Mouse (Mus musculus) left cerebral cortex, postnatal 4 days (tissue): ENCODE results near the gene Amn. TPM values are rescaled to one million over a fixed set of nuclear protein-coding genes. Genes with fewer than 3 reads are reported as not detected.

Experiments used
- DNase-seq: peaks from one replicate; pipeline ENCODE4 v3.0.0-alpha.2; 2022
- intact Hi-C: fragments of 180-260 bp; cut with DNase I; formaldehyde crosslinking; loops from one replicate; pipeline ENCODE4 v1.15.1; 2025
- total RNA-seq, 2 experiments: library from RNA; stranded (reverse); gene quantifications; 2 replicates each; pipeline ENCODE4 v1.2.3; 2021

Amn gene
- total RNA-seq, 2 experiments from 2014 or later = 15.9 to 16.3 TPM

- intact Hi-C loops = no loop called here
- DNase-seq = peak; percentile 37
Measured at GRCm38 (mm10) chr12:111320549-111320948, 49.7 kb downstream of the Amn start.

DNA sequence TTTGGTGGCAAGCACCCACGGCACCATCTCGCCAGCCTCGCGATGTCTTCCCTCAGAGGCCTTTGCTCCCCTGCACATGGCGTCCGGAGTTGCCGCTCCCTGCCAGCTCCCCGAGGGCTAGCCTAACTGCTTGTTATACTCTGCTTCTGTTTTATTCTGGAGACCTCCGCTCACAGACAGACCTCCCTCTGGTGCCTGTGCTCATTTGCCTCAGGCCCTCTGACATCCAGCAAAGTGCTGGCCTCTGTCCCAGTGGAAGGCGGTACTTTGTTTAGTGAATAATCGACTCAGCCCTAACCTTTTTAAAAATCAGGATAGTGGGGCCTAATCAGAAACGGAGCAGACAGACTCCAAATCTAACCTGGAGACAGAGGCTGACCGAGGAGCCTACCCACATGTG is 50.9 kb downstream of the Amn start:
- intact Hi-C loops = no loop called here
- peak; percentile 37 for DNase-seq

- DNase-seq = no peak
- intact Hi-C loops = no loop called here
Measured at GRCm38 (mm10) chr12:111323423-111323822, 52.5 kb downstream of the Amn start.

DNA sequence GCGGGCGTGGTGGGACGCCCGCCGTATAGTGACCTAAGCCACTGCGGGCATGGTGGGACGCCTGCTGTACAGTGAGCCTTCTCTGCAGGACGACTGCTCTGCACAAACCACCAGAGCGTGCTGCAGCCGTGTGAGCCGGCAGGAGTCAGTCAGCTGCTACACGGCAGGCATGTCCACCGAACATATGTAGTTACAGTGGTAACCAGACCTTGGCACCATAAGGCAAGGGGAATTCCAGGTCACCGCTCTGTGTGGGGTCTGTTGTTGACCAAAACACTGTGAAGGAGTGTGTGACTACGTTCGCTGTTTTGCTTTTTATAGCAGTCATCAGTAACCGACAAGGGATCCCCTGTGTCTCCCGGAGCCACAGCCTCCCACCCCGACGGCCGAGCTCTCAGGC is 53.6 kb downstream of the Amn start:
- intact Hi-C loops = no loop called here

DNA sequence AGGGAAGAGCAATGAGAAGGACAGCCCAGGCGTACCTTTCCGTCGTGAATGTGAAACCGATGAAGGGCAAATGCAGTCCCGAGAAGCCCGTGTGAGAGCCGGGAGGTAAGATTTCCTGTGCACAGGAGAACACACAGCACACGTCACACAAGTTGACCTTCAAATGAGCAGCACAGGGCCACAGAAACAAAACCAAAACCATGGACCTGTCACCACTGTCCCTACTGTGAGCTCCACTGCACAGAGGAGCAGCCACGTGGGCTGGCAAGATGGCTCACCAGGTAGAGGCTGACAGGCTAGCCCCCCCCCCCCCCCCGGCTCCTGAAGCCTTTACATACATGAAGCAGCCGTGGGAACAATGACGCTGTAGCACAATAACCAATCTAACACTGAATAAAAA is 54.1 kb downstream of the Amn start:
- no peak for DNase-seq
- intact Hi-C loops = no loop called here

More for the DNA sequence above, 53.6 kb downstream of the Amn start:
- no peak for DNase-seq

GRCm38 (mm10) chr12:111325744-111326424 is 55.0 kb downstream of the Amn start:
- intact Hi-C loops = no loop called here
- no peak for DNase-seq

Other genes starting within 250 kb of the Amn start
- 10 to 100 TPM; 21.9 to 24.7 TPM for gene Rcor1, start 231.7 kb upstream of the Amn start, total RNA-seq
- gene Traf3, start 104.7 kb upstream of the Amn start, total RNA-seq = 10 to 100 TPM; 37.0 to 41.8 TPM
- not detected for gene 4930595D18Rik, start 86.6 kb upstream of the Amn start, total RNA-seq
- gene Cdc42bpb, start 106.6 kb downstream of the Amn start, total RNA-seq = 100 to 1,000 TPM; 153 to 168 TPM
- gene Lbhd2, start 135.7 kb downstream of the Amn start, total RNA-seq = 1 to 10 TPM; 1.4 to 4.0 TPM
- 1 to 10 TPM in 1 of 2 experiments, under 1 TPM in 1; 0.62 to 1.6 TPM for gene Exoc3l4, start 145.9 kb downstream of the Amn start, total RNA-seq
- under 1 TPM; 0.38 to 0.50 TPM for gene Tnfaip2, start 171.4 kb downstream of the Amn start, total RNA-seq
- 1 to 10 TPM; 2.2 to 2.8 TPM for gene Gm266, start 214.7 kb downstream of the Amn start, total RNA-seq